Mouse (Mus musculus): ENCODE measurements around the gene AI413582. TPM values are rescaled to one million over a fixed set of nuclear protein-coding genes. Genes with fewer than 3 reads are reported as not detected.

Gene AI413582
- total and polyA plus RNA-seq, 3 experiments = 20.6 to 56.5 TPM; not detected in 1

DNA sequence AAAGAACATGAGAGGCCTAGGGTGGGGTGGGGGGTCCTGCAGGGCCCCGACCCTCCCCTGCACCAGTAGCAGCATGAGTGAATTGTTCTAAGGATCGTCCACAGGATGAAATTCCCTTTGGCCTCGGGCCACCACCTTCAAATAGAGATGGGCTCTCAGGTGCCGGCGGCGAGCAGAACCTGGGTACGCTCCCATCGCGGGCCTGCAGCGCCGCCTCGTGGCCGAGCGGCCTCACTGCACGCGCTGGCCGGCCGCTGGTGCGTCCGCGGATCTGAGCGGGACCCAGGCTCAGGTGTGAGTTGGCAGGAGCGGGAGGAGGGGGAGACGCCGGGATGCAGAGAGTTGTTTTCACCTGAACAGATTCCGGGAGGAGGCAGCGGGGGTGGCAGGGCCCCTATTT lies 45.0 kb downstream of the AI413582 start:
- H3K9ac ChIP-seq (ENCODE audit: control insufficient read depth, low read depth, low read length, poor library complexity, severe bottlenecking) = no peak overlapping the region
- DNase-seq (ENCODE audit: low read depth, low spot score) = peak; percentile 58
- no peaks in the 10 kb centered on the region for H3K9me3 ChIP-seq (replicated peaks; ENCODE audit: insufficient read depth, low read length)
- H3K36me3 ChIP-seq (ENCODE audit: control insufficient read depth in 1 of 2, insufficient read depth in 2 of 2, low read length in 2 of 2) = no peaks in the 10 kb centered on the region
- no peaks in the 10 kb centered on the region for H3K79me2 ChIP-seq (ENCODE audit: control insufficient read depth, insufficient read depth, low read length, poor library complexity)
- H3K27ac ChIP-seq (ENCODE audit: control insufficient read depth, low read depth, low read length) = no peak overlapping the region
- H3K4me3 ChIP-seq (ENCODE audit: control insufficient read depth in 1 of 2, insufficient read depth in 1 of 2, low read depth in 2 of 2, low read length in 2 of 2) = no peak overlapping the region
- TF ChIP-seq BHLHE40 (IDR thresholded peaks at IDR 0.05; ENCODE audit: borderline replicate concordance, low read depth, low read length) (no peak), NRF1 (IDR thresholded peaks at IDR 0.05; ENCODE audit: insufficient read depth, low read depth, low read length, poor library complexity, severe bottlenecking) (no peak), CTCF (IDR thresholded peaks at IDR 0.05 in 2 of 3, conservative IDR thresholded peaks at IDR 0.05 in 1 of 3; ENCODE audit: control insufficient read depth in 1 of 3, insufficient read depth in 1 of 3, low read depth in 2 of 3, low read length in 3 of 3, poor library complexity in 1 of 3, severe bottlenecking in 1 of 3) (peak in 2 of 3 experiments; percentile 91 to 99), ZKSCAN1 (IDR thresholded peaks at IDR 0.05; ENCODE audit: low read depth, low read length) (no peak), UBTF (IDR thresholded peaks at IDR 0.05; ENCODE audit: borderline replicate concordance, insufficient read depth, low read depth, low read length) (no peak), CHD1 (IDR thresholded peaks at IDR 0.05; ENCODE audit: low read depth, low read length) (no peak), RAD21 (IDR thresholded peaks at IDR 0.05; ENCODE audit: low read depth, low read length) (peak; percentile 99), E2F4 (IDR thresholded peaks at IDR 0.05; ENCODE audit: borderline replicate concordance, low read depth, low read length) (no peak), ZC3H11A (IDR thresholded peaks at IDR 0.05; ENCODE audit: low read depth, low read length) (peak; percentile 96), MAZ (IDR thresholded peaks at IDR 0.05; ENCODE audit: low read depth, low read length) (no peak), EP300 (IDR thresholded peaks at IDR 0.05; ENCODE audit: low read depth in 1 of 2, low read length in 2 of 2) (no peak), MAX (IDR thresholded peaks at IDR 0.05; ENCODE audit: low read length) (peak; percentile 52; the same call in 1 of the 2 replicates), SMC3 (IDR thresholded peaks at IDR 0.05; ENCODE audit: low read depth, low read length) (peak; percentile 96), SIN3A (IDR thresholded peaks at IDR 0.05; ENCODE audit: low read length) (no peak), ETS1 (IDR thresholded peaks at IDR 0.05; ENCODE audit: low read depth, low read length) (no peak), RCOR1 (IDR thresholded peaks at IDR 0.05; ENCODE audit: low read depth, low read length) (no peak), POLR2AphosphoS5 (IDR thresholded peaks at IDR 0.05; ENCODE audit: borderline replicate concordance, low read depth, low read length) (no peak)
- H3K4me1 ChIP-seq (ENCODE audit: control insufficient read depth in 1 of 2, insufficient read depth in 2 of 2, low read length in 2 of 2) = no peaks in the 10 kb centered on the region
- H3K27me3 ChIP-seq (ENCODE audit: control insufficient read depth in 1 of 2, insufficient read depth in 2 of 2, low read length in 2 of 2) = no peaks in the 10 kb centered on the region; a peak in 1 of 4 replicates

DNA sequence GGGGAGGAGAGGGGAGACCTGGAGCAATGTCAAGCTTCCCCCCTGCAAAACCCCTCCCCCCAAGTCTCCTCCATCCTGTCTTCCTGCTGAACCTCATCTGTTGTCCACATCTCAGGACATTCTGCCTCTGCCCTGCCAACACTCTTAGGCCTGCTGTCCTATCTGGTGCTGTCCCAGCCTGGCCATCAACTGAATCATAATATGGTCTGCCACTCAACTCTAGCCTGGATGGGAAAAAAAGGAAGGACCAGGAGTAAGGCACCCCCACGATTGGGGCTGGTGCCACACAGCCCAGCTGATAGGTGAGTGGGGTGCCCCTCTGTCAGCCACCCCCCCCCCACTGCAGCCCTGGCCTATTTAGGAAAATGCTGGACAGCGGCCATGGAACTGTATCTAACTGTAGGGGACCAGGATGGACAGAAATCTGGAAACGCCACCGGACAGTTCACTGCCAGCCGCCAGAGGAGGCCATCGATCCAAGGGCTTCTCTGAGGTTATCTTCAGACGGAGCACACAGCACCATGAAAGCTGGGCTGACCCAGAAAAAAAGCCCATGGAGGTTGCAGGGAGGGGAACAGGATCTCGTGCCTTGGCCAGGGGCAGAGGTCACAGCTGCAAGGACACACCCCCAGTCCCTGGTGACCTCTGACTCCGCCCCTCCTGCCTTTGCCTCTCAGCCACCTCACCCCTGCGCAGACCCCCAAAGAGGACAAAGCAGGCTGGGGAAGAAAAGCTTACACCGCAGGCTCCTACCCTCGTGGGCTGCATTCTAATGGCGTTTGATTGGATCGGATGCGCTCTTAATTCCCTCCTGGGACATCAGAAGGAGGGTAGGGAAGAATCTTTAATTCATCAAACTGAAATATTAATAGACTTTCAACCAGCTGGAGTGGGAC lies 46.6 kb downstream of the AI413582 start:
- H3K27ac ChIP-seq (ENCODE audit: control insufficient read depth, low read depth, low read length) = no peak overlapping the region
- H3K36me3 ChIP-seq (ENCODE audit: control insufficient read depth in 1 of 2, insufficient read depth in 2 of 2, low read length in 2 of 2) = no peaks in the 10 kb centered on the region
- H3K9me3 ChIP-seq (replicated peaks; ENCODE audit: insufficient read depth, low read length) = no peaks in the 10 kb centered on the region
- H3K4me1 ChIP-seq (ENCODE audit: control insufficient read depth in 1 of 2, insufficient read depth in 2 of 2, low read length in 2 of 2) = no peaks in the 10 kb centered on the region
- H3K4me3 ChIP-seq (ENCODE audit: control insufficient read depth in 1 of 2, insufficient read depth in 1 of 2, low read depth in 2 of 2, low read length in 2 of 2) = no peak overlapping the region
- DNase-seq (ENCODE audit: low read depth, low spot score) = no peak
- no peak overlapping the region for H3K9ac ChIP-seq (ENCODE audit: control insufficient read depth, low read depth, low read length, poor library complexity, severe bottlenecking)
- no peaks in the 10 kb centered on the region for H3K79me2 ChIP-seq (ENCODE audit: control insufficient read depth, insufficient read depth, low read length, poor library complexity)
- H3K27me3 ChIP-seq (ENCODE audit: control insufficient read depth in 1 of 2, insufficient read depth in 2 of 2, low read length in 2 of 2) = no peaks in the 10 kb centered on the region; a peak in 1 of 4 replicates
- no peak for TF ChIP-seq MYC (IDR thresholded peaks at IDR 0.05; ENCODE audit: low read depth, low read length)
- no peak for TF ChIP-seq ELF1 (IDR thresholded peaks at IDR 0.05; ENCODE audit: low read depth, low read length)
- TF ChIP-seq CHD2 (IDR thresholded peaks at IDR 0.05; ENCODE audit: low read length) = no peak
- TF ChIP-seq POLR2AphosphoS2 (IDR thresholded peaks at IDR 0.05; ENCODE audit: low read length) = no peak
- no peak for TF ChIP-seq POLR2AphosphoS5 (IDR thresholded peaks at IDR 0.05; ENCODE audit: borderline replicate concordance, low read depth, low read length)
- TF ChIP-seq TCF12 (IDR thresholded peaks at IDR 0.05; ENCODE audit: low read depth, low read length) = no peak
- no peak for TF ChIP-seq UBTF (IDR thresholded peaks at IDR 0.05; ENCODE audit: borderline replicate concordance, insufficient read depth, low read depth, low read length)
- no peak for TF ChIP-seq ETS1 (IDR thresholded peaks at IDR 0.05; ENCODE audit: low read depth, low read length)
- TF ChIP-seq ZNF384 (IDR thresholded peaks at IDR 0.05; ENCODE audit: low read depth, low read length) = no peak
- no peak for TF ChIP-seq GABPA (IDR thresholded peaks at IDR 0.05; ENCODE audit: low read depth, low read length)
- no peak for TF ChIP-seq BHLHE40 (IDR thresholded peaks at IDR 0.05; ENCODE audit: borderline replicate concordance, low read depth, low read length)
- no peak for TF ChIP-seq MXI1 (IDR thresholded peaks at IDR 0.05; ENCODE audit: low read depth, low read length)
- TF ChIP-seq HCFC1 (IDR thresholded peaks at IDR 0.05; ENCODE audit: low read depth, low read length) = no peak
- no peak for TF ChIP-seq NELFE (IDR thresholded peaks at IDR 0.05; ENCODE audit: low read depth, low read length)
- no peak for TF ChIP-seq SIN3A (IDR thresholded peaks at IDR 0.05; ENCODE audit: low read length)
- TF ChIP-seq MEF2A (IDR thresholded peaks at IDR 0.05; ENCODE audit: extremely low read depth, insufficient replicate concordance, low read depth, low read length, poor library complexity, severe bottlenecking) = no peak
- no peak for TF ChIP-seq RAD21 (IDR thresholded peaks at IDR 0.05; ENCODE audit: low read depth, low read length)
- no peak for TF ChIP-seq TAL1 (IDR thresholded peaks at IDR 0.05; ENCODE audit: low read length)
